Mouse (Mus musculus) ES-E14 (cell line): ENCODE data around the gene Pax5. TPM values are rescaled to one million over a fixed set of nuclear protein-coding genes. Genes with fewer than 3 reads are reported as not detected.

Experiments
- DNase-seq: peaks from one replicate; pipeline ENCODE4 v3.0.0-alpha.2; 2013; ENCODE audit warnings: low read depth, low spot score
- H3K27ac ChIP-seq: 2 replicates; pipeline ENCODE4 v1.5.1; 2012; ENCODE audit warnings: low read depth, mild to moderate bottlenecking, low read length, moderate library complexity, mixed read lengths; ENCODE audit not compliant: poor library complexity, insufficient read depth, severe bottlenecking
- H3K36me3 ChIP-seq: 2 replicates; pipeline ENCODE4 v1.6.1; 2012; ENCODE audit warnings: mild to moderate bottlenecking, low read length, moderate library complexity, mixed read lengths; ENCODE audit not compliant: control insufficient read depth, poor library complexity, insufficient read depth, severe bottlenecking
- H3K4me1 ChIP-seq, 2 experiments: fragments of 150-350 bp in 1 of 2; sonication (generic) in 1 of 2; 2 replicates each; pipeline ENCODE4 v1.6.1; 2012; ENCODE audit warnings: low read length in 2 of 2, mild to moderate bottlenecking in 1 of 2, mixed read lengths in 1 of 2; ENCODE audit not compliant: control insufficient read depth in 2 of 2, insufficient read depth in 2 of 2, poor library complexity in 1 of 2
- H3K4me3 ChIP-seq, 2 experiments: fragments of 150-350 bp in 1 of 2; sonication (generic) in 1 of 2; 2 replicates each; pipeline ENCODE4 v1.5.1; 2012; ENCODE audit warnings: low read length in 2 of 2, low read depth in 1 of 2, mild to moderate bottlenecking in 1 of 2, mixed read lengths in 1 of 2; ENCODE audit not compliant: insufficient read depth in 1 of 2, poor library complexity in 1 of 2, severe bottlenecking in 1 of 2
- H3K9ac ChIP-seq: 2 replicates; pipeline ENCODE4 v1.6.1; 2012; ENCODE audit warnings: low read depth, mild to moderate bottlenecking, low read length, mixed read lengths; ENCODE audit not compliant: poor library complexity, insufficient read depth, severe bottlenecking
- H3K9me3 ChIP-seq: fragments of 150-350 bp; sonication (generic); 2 replicates; pipeline ENCODE4 v1.6.1; 2012; ENCODE audit warnings: low read depth, mild to moderate bottlenecking, low read length; ENCODE audit not compliant: control insufficient read depth, insufficient read depth
- CHD2 ChIP-seq: IDR thresholded peaks from 2 replicates; pipeline ENCODE4 v1.6.1; 2014; ENCODE audit warnings: mild to moderate bottlenecking, low read depth, low read length, inconsistent platforms
- HCFC1 ChIP-seq: IDR thresholded peaks from 2 replicates; pipeline ENCODE4 v1.6.1; 2012; ENCODE audit warnings: low read length, inconsistent platforms, borderline replicate concordance; ENCODE audit not compliant: insufficient read depth
- MAFK ChIP-seq: IDR thresholded peaks from 2 replicates; pipeline ENCODE4 v1.6.1; 2014; ENCODE audit warnings: mild to moderate bottlenecking, low read depth, low read length, inconsistent platforms; ENCODE audit not compliant: insufficient read depth
- ZC3H11A ChIP-seq: IDR thresholded peaks from 2 replicates; pipeline ENCODE4 v1.6.1; 2012; ENCODE audit warnings: low read depth, mild to moderate bottlenecking, inconsistent platforms, low read length, borderline replicate concordance
- ZNF384 ChIP-seq: IDR thresholded peaks from 2 replicates; pipeline ENCODE4 v1.6.1; 2012; ENCODE audit warnings: low read depth, low read length, inconsistent platforms
- in situ Hi-C, 2 experiments: fragments of 600-800 bp; cut with MboI; formaldehyde crosslinking; loops; one replicate each; pipeline ENCODE4 v1.15.1; 2025; ENCODE audit warnings: low sequenced_read_pairs in 2 of 2, inconsistent platforms in 1 of 2; ENCODE audit not compliant: unreplicated experiment in 2 of 2
- total RNA-seq: library from RNA; depleted of rRNA; stranded (reverse); fragments of 300-350 nt; gene quantifications from 2 replicates; pipeline ENCODE4 v1.2.3, GENCODE M21; 2012

Pax5 gene
- total RNA-seq, 1 experiment, result 0.13 TPM

GRCm38 (mm10) chr4:44671035-44671434, 39.3 kb downstream of the Pax5 start:
- Histone ChIP-seq H3K4me1 (peaks cover 2 to 3% of the 10 kb centered on the region in 2 experiments; a peak in 2 of 4 replicates), H3K36me3 (no peaks in the 10 kb centered on the region), H3K4me3 (no peak overlapping the region), H3K9me3 (no peaks in the 10 kb centered on the region), H3K9ac (no peak overlapping the region), H3K27ac (no peak overlapping the region)
- no peak for TF ChIP-seq ZC3H11A
- no peak for TF ChIP-seq HCFC1
- no peak for TF ChIP-seq CHD2
- no peak for TF ChIP-seq ZNF384
- in situ Hi-C loops, result no loop called here
- DNase-seq, result no peak

GRCm38 (mm10) chr4:44670380-44670779, 39.9 kb downstream of the Pax5 start:
- H3K4me1 ChIP-seq, result peaks cover 2 to 3% of the 10 kb centered on the region in 2 experiments; a peak in 2 of 4 replicates
- H3K36me3 ChIP-seq, result no peaks in the 10 kb centered on the region
- in situ Hi-C loops, result no loop called here
- H3K9ac ChIP-seq, result no peak overlapping the region
- no peak for TF ChIP-seq ZC3H11A
- no peak for TF ChIP-seq CHD2
- no peak for TF ChIP-seq MAFK
- no peak for TF ChIP-seq ZNF384
- TF ChIP-seq HCFC1, result no peak
- DNase-seq, result no peak
- no peak overlapping the region for H3K27ac ChIP-seq
- no peaks in the 10 kb centered on the region for H3K9me3 ChIP-seq
- no peak overlapping the region for H3K4me3 ChIP-seq

DNA sequence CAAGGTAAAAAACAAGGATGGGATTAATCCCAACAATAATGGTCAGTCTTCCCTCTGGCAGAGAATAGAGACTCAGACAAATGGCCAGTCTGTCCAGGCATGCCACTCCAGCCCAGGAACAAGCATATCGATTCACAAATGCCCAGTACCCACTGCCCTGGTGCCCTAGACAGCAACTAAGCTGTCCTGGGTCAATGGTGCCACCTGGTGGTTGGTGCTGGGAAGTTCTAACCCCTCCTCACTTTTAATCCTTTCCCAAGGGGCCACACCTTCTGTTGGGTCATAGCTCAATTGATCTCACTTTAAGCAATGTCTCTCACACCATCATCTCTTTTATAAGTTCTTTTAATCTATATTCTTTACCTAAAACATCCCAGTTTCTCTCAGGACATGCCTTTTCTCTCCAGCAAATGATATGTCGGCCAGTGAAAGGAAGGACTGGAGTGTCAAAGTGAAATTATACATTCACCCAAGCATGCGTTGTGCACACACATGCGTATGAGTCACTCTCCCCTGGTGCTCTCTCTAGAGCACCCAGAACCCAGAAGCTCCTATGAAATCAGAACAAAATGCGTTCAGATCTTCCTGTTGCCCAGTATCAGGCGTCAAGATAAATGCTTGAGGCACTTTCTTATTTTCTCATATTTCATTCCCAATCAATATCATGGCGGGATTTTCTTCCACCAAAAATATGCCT, 40.7 kb downstream of the Pax5 start:
- no peak overlapping the region for H3K9ac ChIP-seq
- H3K9me3 ChIP-seq, result no peaks in the 10 kb centered on the region
- in situ Hi-C loops, result no loop called here
- no peak overlapping the region for H3K27ac ChIP-seq
- peaks cover 2 to 3% of the 10 kb centered on the region in 2 experiments; a peak in 2 of 4 replicates for H3K4me1 ChIP-seq
- DNase-seq, result no peak
- TF ChIP-seq ZC3H11A, result peak; percentile 64; the same call in 1 of the 2 replicates
- TF ChIP-seq HCFC1, result no peak
- no peak overlapping the region for H3K4me3 ChIP-seq
- no peaks in the 10 kb centered on the region for H3K36me3 ChIP-seq

GRCm38 (mm10) chr4:44668574-44668973, 41.7 kb downstream of the Pax5 start:
- Histone ChIP-seq H3K4me1 (peaks cover 2 to 3% of the 10 kb centered on the region in 2 experiments; a peak in 2 of 4 replicates), H3K4me3 (no peak overlapping the region), H3K9ac (no peak overlapping the region), H3K27ac (no peak overlapping the region), H3K36me3 (no peaks in the 10 kb centered on the region), H3K9me3 (no peaks in the 10 kb centered on the region)
- DNase-seq, result no peak
- no peak for TF ChIP-seq CHD2
- TF ChIP-seq ZC3H11A, result no peak
- TF ChIP-seq ZNF384, result no peak
- TF ChIP-seq HCFC1, result no peak
- no peak for TF ChIP-seq MAFK
- in situ Hi-C loops, result no loop called here
